Mouse (Mus musculus) C2C12 (cell line): ENCODE data around the gene Csmd2.

Experiments
- CEBPB ChIP-seq: IDR thresholded peaks from one replicate; pipeline ENCODE4 v1.6.1; 2011; ENCODE audit warnings: low read depth, mild to moderate bottlenecking, control low read depth, moderate library complexity
- CTCF ChIP-seq: IDR thresholded peaks from one replicate; pipeline ENCODE4 v1.5.1; 2011; ENCODE audit not compliant: control insufficient read depth, insufficient read depth, insufficient read length
- FOSL1 ChIP-seq: IDR thresholded peaks from one replicate; pipeline ENCODE4 v1.8.0; 2011; ENCODE audit warnings: mild to moderate bottlenecking, low read length; ENCODE audit not compliant: poor library complexity, insufficient read depth, severe bottlenecking
- USF1 ChIP-seq: IDR thresholded peaks from one replicate; pipeline ENCODE4 v1.6.1; 2011; ENCODE audit warnings: low read depth, mild to moderate bottlenecking, control low read depth, moderate library complexity

- TF ChIP-seq CTCF = no peak
- no peak for TF ChIP-seq FOSL1
- no peak for TF ChIP-seq CEBPB
- TF ChIP-seq USF1 = no peak
These were observed 406.2 kb downstream of the Csmd2 start for GRCm38 (mm10) chr4:128393864-128394263.
